Mouse (Mus musculus) B cell, adult 2 months (primary cell): Measurements from ENCODE around the gene Atg14.

ENCODE experiments used
- DNase-seq, 2 experiments: peaks; one replicate each; pipeline ENCODE4 v3.0.0; 2022

Atg14 gene

GRCm38 (mm10) chr14:47498632-47499031, 71.8 kb downstream of the Atg14 start:
- no peak for DNase-seq

- no peak for DNase-seq
Observed at GRCm38 (mm10) chr14:47497166-47497565, 73.3 kb downstream of the Atg14 start.

DNA sequence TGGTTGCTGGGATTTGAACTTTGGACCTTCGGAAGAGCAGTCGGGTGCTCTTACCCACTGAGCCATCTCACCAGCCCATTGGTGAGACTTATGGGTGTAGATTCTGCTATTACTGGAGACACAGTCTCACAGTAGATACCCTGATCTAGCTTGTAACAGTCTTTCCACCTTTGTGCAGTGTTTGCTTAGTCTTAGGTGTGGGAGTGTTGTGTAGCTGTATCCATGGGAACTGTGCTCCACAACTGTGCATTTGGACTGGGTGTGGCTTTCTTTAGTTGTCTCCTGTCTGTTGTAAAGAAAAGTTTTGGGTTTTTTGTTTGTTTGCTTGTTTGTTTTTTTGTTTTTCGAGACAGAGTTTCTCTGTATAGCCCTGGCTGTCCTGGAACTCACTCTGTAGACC, 74.5 kb downstream of the Atg14 start:
- DNase-seq = no peak

DNA sequence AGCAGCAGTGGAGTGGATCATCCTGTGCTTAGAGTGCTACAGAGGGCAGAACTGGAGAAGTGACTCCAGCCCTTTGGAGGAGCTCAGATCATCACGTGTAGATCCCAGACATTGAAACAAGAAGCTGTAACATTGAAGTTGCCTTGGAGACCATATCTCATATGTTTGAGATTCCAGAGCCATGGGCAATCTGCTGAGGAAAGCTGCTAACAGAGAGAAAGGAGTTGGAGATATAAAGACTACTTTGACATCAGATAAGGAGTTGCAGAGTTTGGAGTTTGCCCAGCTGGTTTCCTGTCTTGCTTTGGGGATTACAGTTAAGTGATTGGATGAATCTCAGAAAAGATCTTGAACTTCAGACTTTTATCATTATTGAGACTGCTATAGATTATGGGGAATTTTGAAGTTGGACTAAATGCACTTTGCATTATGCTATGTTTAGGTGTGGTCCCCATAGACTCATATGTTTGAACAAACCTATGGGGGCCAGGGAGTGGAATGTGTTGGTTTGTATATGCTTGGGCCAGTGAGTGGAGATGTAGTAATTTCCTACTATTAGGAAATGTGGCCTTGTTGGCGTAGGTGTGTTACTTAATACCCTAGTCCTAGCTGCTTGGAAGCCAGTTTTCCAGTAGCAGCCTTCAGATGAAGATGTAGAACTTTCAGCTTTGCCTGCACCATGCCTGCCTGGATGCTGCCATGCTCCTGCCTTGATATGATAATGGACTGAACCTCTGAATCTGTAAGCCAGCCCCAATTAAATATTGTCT, 76.7 kb downstream of the Atg14 start:
- no peak for DNase-seq
